Mouse (Mus musculus): ENCODE results near the gene Fam169b.

DNA sequence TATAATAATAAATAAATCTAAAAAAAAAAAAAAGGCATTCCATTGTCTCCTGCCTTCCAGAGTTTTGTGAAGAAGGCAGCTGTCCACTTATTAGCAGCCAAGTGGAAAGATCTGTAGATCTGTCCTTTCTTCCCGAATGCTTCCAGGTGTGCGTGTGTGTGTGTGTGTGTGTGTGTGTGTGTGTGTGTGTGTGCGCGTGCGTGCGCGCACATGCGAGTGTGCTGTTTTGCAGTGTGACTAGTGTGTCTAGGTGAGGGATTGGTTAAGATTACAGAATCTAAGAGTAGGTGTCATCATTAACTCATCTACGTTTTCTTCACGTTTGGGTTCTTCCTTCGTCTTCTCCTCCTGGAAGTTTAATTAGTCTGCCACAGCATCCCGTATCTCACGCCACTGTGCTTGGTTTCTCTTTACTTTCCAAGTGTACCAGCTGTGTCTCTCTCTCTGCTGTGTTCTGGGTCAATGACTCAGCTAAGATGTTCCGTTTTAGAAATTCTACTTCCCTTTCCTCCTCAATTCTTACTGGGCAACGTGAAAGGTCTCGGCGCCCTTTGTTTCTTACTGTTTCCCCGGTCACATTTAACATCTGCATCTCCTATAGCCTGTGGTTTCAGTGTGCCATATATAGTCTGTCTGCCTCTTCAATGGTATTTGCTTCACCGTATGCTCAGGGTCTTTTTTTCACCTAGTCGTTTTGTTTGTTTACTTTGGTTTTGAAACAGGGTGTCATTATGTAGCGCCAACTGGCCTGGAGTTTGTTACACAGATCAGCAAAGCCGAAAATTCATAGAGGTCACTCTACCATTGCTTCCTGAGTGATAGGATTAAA is 8.9 kb downstream of the Fam169b start:
- TF ChIP-seq POLR2A (IDR thresholded peaks at IDR 0.05; ENCODE audit: low read depth, low read length) = no peak
- TF ChIP-seq CTCF (IDR thresholded peaks at IDR 0.05; ENCODE audit: borderline replicate concordance, insufficient read depth, low read length) = no peak
